Mouse (Mus musculus): Measurements from ENCODE around the gene Ern1. TPM values are rescaled to one million over a fixed set of nuclear protein-coding genes. Genes with fewer than 3 reads are reported as not detected.
"Not testable (repeated sequence)": the region's sequence is repeated elsewhere in the genome, so short reads cannot be mapped to it uniquely, and the experiment has no call there.

The Ern1 gene
- total RNA-seq, 4 experiments from 2014 or later, result 6.9 to 8.9 (median 7.6) TPM

DNA sequence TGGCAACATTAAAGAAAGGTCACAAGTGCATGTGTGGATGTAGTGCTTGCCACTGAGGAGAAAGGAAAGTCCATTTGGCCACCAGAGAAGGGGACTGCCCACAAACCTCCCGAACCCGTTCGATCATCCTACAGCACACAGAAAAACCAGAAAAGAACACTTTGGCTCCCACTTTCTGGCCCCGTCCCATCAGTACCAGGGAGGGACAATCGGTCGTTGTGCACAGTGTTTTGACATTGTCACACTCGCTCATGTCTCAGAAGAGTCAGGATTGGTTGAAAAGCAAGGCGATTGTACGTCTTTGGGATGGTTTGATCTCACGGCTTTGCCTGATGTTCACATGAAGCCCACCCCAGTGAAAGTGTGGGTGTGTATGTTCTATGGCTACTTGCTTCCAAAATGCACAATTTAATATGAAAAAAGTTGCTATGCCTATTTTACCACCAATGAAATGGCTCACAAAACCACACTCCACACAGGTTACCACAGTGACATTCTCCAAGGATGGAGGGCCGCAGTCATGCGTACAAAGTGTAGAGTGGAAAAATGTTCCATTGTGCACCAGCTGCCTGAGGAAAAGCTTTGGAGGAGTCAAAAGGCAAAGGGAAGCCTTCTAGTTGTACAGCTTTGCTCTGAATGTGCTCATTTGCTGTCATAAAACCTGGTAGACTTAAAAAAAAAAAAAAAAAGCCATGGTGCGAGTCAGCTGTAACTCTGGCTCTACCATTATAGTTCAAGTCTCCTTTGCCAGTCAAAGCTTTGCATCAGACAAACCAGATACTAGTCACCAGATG is 15.2 kb upstream of the Ern1 start:
- no peak for DNase-seq (ENCODE audit: low spot score in 2 of 2)

- DNase-seq (ENCODE audit: low spot score in 2 of 2), result no peak
Observed at GRCm38 (mm10) chr11:106502159-106502505, 14.5 kb upstream of the Ern1 start.

GRCm38 (mm10) chr11:106501308-106502158 is 13.9 kb upstream of the Ern1 start:
- DNase-seq (ENCODE audit: low spot score in 2 of 2), result peak; percentile 51 to 54

DNA sequence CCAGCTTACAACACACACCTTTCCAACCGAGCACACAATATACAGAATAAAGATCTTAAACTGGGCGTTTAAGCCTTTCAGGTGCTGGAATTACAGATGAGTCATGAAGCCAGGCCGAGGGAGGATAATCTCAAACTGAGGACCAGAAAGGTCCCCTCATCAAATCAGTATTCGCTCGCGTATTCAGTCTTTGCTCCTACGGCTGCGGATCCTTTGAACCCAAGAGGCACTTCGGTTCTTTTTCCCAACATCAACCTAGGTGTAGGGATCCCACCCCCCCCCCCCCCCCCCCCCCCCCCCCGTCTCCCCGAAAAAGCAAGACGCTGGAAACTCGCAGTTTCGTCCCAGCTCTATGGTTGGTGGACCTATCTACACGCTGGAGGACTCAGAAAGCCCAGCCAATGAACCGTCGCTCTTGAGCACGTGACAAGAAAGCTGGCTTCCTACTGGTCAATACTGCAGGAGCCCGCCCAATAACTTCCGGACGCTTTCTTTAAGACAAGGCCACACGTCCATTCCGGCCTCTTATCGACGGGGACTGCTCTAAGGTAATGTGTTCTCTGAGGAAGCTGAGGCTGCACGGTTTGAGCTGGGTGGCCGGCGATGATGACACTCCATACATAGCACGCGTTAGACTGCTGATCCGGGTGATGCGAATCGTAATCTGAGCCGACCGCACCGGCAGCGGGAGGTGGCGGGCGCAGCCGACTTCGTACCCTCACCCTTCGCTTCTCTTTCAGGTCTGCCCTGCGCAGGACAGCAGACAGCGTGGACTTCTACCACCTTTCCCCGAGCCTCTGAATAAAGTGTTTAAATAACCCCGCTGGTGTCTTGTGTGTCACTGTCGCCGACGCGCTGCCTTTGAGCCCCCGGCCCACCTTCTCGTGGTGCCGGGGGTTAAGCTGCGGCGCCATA is 13.0 kb upstream of the Ern1 start:
- DNase-seq (ENCODE audit: low spot score in 2 of 2), result peak; percentile 91 to 95

- DNase-seq (ENCODE audit: low spot score in 2 of 2), result no peak
Observed at GRCm38 (mm10) chr11:106498739-106499379, 11.2 kb upstream of the Ern1 start.

DNA sequence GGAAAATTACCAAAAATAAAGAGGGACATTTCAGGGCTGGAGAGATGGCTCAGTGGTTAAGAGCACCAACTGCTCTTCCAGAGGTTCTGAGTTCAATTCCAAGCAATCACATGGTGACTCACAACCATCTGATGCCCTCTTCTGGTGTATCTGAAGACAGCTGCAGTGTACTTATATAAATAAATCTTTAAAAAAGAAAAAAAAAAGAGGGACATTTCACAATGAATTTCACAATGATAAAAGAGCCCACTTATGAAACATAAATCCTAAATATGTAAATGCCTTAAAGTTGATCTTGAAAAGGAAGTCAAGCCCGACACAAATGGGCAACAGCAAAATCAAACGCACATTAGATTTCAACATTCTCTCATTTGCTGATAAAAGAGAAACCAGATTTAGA is 10.3 kb upstream of the Ern1 start:
- DNase-seq (ENCODE audit: low spot score in 2 of 2), result no peak

GRCm38 (mm10) chr11:106497009-106497408 is 9.4 kb upstream of the Ern1 start:
- DNase-seq (ENCODE audit: low spot score in 2 of 2), result not testable (repeated sequence)

GRCm38 (mm10) chr11:106492984-106493669 is 5.5 kb upstream of the Ern1 start:
- DNase-seq (ENCODE audit: low spot score in 2 of 2), result no peak

GRCm38 (mm10) chr11:106491393-106491792 is 3.7 kb upstream of the Ern1 start:
- peak; percentile 28 to 46 for DNase-seq (ENCODE audit: low spot score in 2 of 2)

DNA sequence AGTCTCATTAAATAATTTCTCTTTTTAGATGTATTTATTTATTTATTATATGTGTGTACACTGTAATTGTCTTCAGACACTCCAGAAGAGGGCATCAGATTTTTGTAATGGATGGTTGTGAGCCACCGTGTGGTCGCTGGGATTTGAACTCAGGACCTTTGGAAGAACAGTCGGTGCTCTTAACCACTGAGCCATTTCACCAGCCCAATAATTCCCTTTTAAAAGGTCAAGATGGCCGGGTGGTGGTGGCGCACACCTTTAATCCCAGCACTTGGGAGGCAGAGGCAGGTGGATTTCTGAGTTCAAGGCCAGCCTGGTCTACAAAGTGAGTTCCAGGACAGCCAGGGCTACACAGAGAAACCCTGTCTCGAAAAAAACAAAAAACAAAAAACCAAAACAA is 2.9 kb upstream of the Ern1 start:
- DNase-seq (ENCODE audit: low spot score in 2 of 2), result not testable (repeated sequence)

GRCm38 (mm10) chr11:106490057-106490456 is 2.4 kb upstream of the Ern1 start:
- no peak for DNase-seq (ENCODE audit: low spot score in 2 of 2)

DNA sequence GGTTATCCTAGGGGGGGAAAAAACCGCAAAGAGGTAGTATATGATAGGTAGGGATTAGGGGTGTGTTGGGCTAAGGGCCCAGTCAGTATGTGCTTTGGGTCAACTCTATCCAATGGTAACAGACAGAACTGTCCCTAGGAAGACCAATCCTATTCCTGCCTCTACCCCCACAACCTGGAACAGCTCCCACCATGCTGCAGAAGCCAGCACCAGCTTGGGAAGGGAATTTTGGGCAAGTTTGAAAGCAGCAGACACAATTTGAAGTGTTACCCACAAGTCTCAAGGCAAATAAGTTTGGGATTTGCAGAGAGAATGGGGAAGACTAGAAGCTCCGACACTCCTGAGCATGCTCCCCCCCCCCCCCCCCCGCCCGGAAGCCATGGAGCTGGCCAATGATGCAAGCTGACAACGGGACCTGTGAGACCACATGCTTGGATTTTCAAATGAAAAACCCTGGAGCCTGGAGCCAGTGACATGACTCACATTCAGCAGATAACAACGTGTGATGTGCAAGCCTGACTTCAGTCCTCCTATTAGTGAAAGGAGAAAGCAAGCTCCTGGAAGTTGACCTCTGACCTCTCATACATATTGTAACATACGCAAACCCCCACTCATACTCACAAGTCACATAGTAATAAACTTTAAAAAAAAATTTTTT is 1.5 kb upstream of the Ern1 start:
- no peak for DNase-seq (ENCODE audit: low spot score in 2 of 2)

DNA sequence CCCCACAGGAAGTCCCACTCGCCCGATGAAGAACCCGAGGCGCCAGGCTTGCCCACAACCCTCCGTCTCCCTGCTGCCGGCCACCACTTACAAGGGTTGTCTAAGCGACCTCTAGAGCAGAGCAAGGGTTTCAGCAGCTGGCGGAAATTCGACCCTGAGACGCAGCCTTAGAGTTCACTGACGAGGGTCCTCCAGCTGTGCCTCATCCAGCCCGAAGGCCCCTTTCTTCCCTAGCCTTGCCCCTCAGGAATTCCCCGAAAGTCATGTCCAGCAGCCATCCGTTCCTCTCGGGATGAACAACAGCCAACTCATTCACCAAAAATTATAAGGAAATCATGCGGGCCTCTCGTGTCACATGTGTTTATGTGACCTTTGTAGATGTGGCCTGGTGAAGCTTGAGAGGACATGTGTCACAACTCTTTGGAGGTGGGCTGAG is 492 bp upstream of the Ern1 start:
- DNase-seq (ENCODE audit: low spot score in 2 of 2), result no peak

GRCm38 (mm10) chr11:106486866-106487732 is 553 bp downstream of the Ern1 start:
- DNase-seq (ENCODE audit: low spot score in 2 of 2), result peak; percentile 38 to 61

- no peak for DNase-seq (ENCODE audit: low spot score in 2 of 2)
Observed at GRCm38 (mm10) chr11:106486042-106486865, 1.4 kb downstream of the Ern1 start.

DNA sequence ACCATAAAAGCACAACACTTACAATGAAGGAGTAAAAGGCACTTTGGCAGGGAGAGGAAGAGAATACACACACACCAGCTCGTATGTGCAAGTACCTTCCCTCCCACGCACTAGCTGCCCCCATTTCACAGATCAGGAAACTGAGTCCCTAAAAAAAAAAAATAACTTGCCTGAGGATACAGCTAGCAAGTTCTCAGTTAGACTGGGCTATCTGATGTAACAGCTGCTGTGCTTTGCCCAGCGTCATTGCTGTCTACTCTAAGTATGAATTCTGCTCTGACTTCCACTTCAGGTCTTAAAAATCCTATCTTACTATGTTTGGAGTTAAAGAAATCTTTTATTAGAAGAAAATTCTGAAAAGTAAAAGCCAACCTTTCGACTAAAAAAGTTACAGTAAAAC is 2.0 kb downstream of the Ern1 start:
- no peak for DNase-seq (ENCODE audit: low spot score in 2 of 2)

- no peak for DNase-seq (ENCODE audit: low spot score in 2 of 2)
Observed at GRCm38 (mm10) chr11:106484875-106485274, 2.8 kb downstream of the Ern1 start.

GRCm38 (mm10) chr11:106482867-106483266 is 4.8 kb downstream of the Ern1 start:
- DNase-seq (ENCODE audit: low spot score in 2 of 2), result no peak
